Mouse (Mus musculus): ENCODE results near the gene Scg5. TPM values are rescaled to one million over a fixed set of nuclear protein-coding genes. Genes with fewer than 3 reads are reported as not detected.

Gene Scg5
- polyA plus RNA-seq, 1 experiment from 2014 or later: 21.5 TPM

DNA sequence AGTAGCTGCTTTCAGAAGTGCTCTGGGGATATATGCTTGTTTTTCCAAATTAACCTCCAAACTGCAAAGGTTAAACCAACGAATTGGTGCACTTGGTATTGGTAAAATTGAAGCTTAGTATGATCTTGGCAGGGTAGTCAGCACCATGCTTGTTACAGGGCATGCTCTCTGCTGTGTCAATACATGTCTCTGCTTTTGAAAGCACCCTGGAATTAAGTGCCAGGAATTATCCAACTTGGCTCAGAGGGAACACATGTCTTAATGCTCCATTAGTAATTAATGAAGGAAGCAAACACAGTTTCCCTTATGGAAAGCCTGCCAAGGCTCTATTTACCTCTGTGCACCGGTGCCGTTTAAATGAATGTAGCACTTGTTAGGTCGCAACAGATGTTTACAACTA, 33.7 kb downstream of the Scg5 start:
- no peak for DNase-seq (ENCODE audit: low spot score)
- Histone ChIP-seq H3K27me3 (ENCODE audit: low read depth, poor library complexity, severe bottlenecking) (no peaks in the 10 kb centered on the region), H3K27ac (replicated peaks) (no peak overlapping the region), H3K4me1 (no peaks in the 10 kb centered on the region), H3K36me3 (no peaks in the 10 kb centered on the region), H3K4me3 (no peak overlapping the region), H3K9me3 (replicated peaks) (no peaks in the 10 kb centered on the region)
- 79% methylated on average over 4 of the region's 4 CpGs for WGBS

DNA sequence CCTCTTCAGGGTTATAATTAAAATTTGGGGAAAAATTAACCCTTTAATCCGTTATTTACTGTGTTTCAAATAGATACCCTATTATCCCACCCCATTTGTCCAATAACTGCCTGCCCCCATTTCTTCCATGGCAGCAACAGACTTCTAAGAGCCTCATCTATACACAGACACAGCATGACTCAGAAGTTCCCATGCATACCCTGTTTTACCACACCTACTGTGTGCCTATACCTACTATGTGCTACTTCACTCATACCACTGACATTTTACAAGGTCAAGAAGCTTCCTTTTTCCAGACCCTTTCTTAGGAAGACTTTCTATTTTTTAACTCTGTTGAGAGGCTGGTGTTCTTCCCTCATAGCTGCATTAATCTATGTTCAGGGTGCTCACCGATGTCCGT, 35.4 kb downstream of the Scg5 start:
- WGBS: 93% methylated on average over 3 of the region's 3 CpGs
- no peak for DNase-seq (ENCODE audit: low spot score)
- H3K9me3 ChIP-seq (replicated peaks): no peaks in the 10 kb centered on the region
- no peaks in the 10 kb centered on the region for H3K36me3 ChIP-seq
- no peak overlapping the region for H3K4me3 ChIP-seq
- H3K27ac ChIP-seq (replicated peaks): no peak overlapping the region
- no peaks in the 10 kb centered on the region for H3K4me1 ChIP-seq
- no peaks in the 10 kb centered on the region for H3K27me3 ChIP-seq (ENCODE audit: low read depth, poor library complexity, severe bottlenecking)

- H3K27me3 ChIP-seq (ENCODE audit: low read depth, poor library complexity, severe bottlenecking): no peaks in the 10 kb centered on the region
- 94% methylated on average over 4 of the region's 4 CpGs for WGBS
- no peak overlapping the region for H3K27ac ChIP-seq (replicated peaks)
- H3K36me3 ChIP-seq: peaks cover 7% of the 10 kb centered on the region; the same call in 1 of the 2 replicates
- H3K4me1 ChIP-seq: no peaks in the 10 kb centered on the region
- H3K9me3 ChIP-seq (replicated peaks): no peaks in the 10 kb centered on the region
- H3K4me3 ChIP-seq: no peak overlapping the region
- DNase-seq (ENCODE audit: low spot score): no peak
Observed at GRCm38 (mm10) chr2:113788821-113789387, 40.0 kb downstream of the Scg5 start.

- WGBS: 91% methylated on average over 4 of the region's 4 CpGs
- DNase-seq (ENCODE audit: low spot score): no peak
- H3K27me3 ChIP-seq (ENCODE audit: low read depth, poor library complexity, severe bottlenecking): no peaks in the 10 kb centered on the region
- no peaks in the 10 kb centered on the region for H3K9me3 ChIP-seq (replicated peaks)
- no peak overlapping the region for H3K4me3 ChIP-seq
- H3K36me3 ChIP-seq: peaks cover 7% of the 10 kb centered on the region; the same call in 1 of the 2 replicates
- H3K27ac ChIP-seq (replicated peaks): no peak overlapping the region
- no peaks in the 10 kb centered on the region for H3K4me1 ChIP-seq
Observed at GRCm38 (mm10) chr2:113787882-113788281, 41.0 kb downstream of the Scg5 start.

GRCm38 (mm10) chr2:113784851-113785250, 44.1 kb downstream of the Scg5 start:
- 85% methylated on average over 3 of the region's 3 CpGs for WGBS
- no peaks in the 10 kb centered on the region for H3K27me3 ChIP-seq (ENCODE audit: low read depth, poor library complexity, severe bottlenecking)
- H3K4me3 ChIP-seq: no peak overlapping the region
- no peak overlapping the region for H3K27ac ChIP-seq (replicated peaks)
- H3K36me3 ChIP-seq: peaks cover 7% of the 10 kb centered on the region; the same call in 1 of the 2 replicates
- no peaks in the 10 kb centered on the region for H3K4me1 ChIP-seq
- no peak for DNase-seq (ENCODE audit: low spot score)
- no peaks in the 10 kb centered on the region for H3K9me3 ChIP-seq (replicated peaks)

GRCm38 (mm10) chr2:113781521-113781920, 47.4 kb downstream of the Scg5 start:
- Histone ChIP-seq H3K4me3 (no peak overlapping the region), H3K27ac (replicated peaks) (no peak overlapping the region), H3K36me3 (no peaks in the 10 kb centered on the region), H3K27me3 (ENCODE audit: low read depth, poor library complexity, severe bottlenecking) (no peaks in the 10 kb centered on the region), H3K4me1 (no peaks in the 10 kb centered on the region), H3K9me3 (replicated peaks) (no peaks in the 10 kb centered on the region)
- 88% methylated on average over 4 of the region's 4 CpGs for WGBS
- no peak for DNase-seq (ENCODE audit: low spot score)

- 91% methylated on average over 5 of the region's 5 CpGs for WGBS
- H3K36me3 ChIP-seq: no peaks in the 10 kb centered on the region
Observed at GRCm38 (mm10) chr2:113781107-113781506, 47.8 kb downstream of the Scg5 start.

GRCm38 (mm10) chr2:113779336-113779735, 49.6 kb downstream of the Scg5 start:
- H3K36me3 ChIP-seq: no peaks in the 10 kb centered on the region
- no peaks in the 10 kb centered on the region for H3K9me3 ChIP-seq (replicated peaks)
- no peak overlapping the region for H3K27ac ChIP-seq (replicated peaks)
- no peak for DNase-seq (ENCODE audit: low spot score)
- H3K27me3 ChIP-seq (ENCODE audit: low read depth, poor library complexity, severe bottlenecking): no peaks in the 10 kb centered on the region
- WGBS: 87% methylated on average over 3 of the region's 3 CpGs
- H3K4me3 ChIP-seq: no peak overlapping the region
- H3K4me1 ChIP-seq: no peaks in the 10 kb centered on the region

More at GRCm38 (mm10) chr2:113781107-113781506, 47.8 kb downstream of the Scg5 start:
- Histone ChIP-seq H3K27me3 (ENCODE audit: low read depth, poor library complexity, severe bottlenecking) (no peaks in the 10 kb centered on the region), H3K9me3 (replicated peaks) (no peaks in the 10 kb centered on the region), H3K4me1 (no peaks in the 10 kb centered on the region), H3K4me3 (no peak overlapping the region), H3K27ac (replicated peaks) (no peak overlapping the region)
- no peak for DNase-seq (ENCODE audit: low spot score)

DNA sequence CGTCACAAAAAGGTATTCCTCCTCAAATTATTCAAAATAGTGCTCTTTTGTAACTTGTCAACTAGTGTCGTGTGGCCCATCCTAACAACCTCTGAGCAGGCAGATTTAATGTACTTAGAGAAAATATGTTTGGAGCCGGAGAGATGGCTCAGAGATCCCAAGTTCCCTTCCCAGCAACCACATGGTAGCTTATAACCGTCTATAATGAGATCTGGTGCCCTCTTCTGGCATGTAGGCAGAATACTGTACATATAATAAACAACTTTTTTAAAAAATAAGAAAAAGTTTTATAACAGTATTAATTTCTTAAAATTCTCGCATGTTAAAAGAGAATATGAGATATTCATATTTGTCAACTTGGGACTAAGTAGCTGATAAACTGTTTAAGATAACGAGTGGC, 50.9 kb downstream of the Scg5 start:
- no peaks in the 10 kb centered on the region for H3K36me3 ChIP-seq
- no peaks in the 10 kb centered on the region for H3K9me3 ChIP-seq (replicated peaks)
- H3K4me1 ChIP-seq: no peaks in the 10 kb centered on the region
- WGBS: 76% methylated on average over 6 of the region's 6 CpGs
- no peak for DNase-seq (ENCODE audit: low spot score)
- H3K27me3 ChIP-seq (ENCODE audit: low read depth, poor library complexity, severe bottlenecking): no peaks in the 10 kb centered on the region
- H3K4me3 ChIP-seq: no peak overlapping the region
- no peak overlapping the region for H3K27ac ChIP-seq (replicated peaks)

GRCm38 (mm10) chr2:113776297-113776696, 52.6 kb downstream of the Scg5 start:
- H3K4me3 ChIP-seq: no peak overlapping the region
- H3K36me3 ChIP-seq: no peaks in the 10 kb centered on the region
- no peaks in the 10 kb centered on the region for H3K9me3 ChIP-seq (replicated peaks)
- WGBS: 89% methylated on average over 3 of the region's 3 CpGs
- no peaks in the 10 kb centered on the region for H3K27me3 ChIP-seq (ENCODE audit: low read depth, poor library complexity, severe bottlenecking)
- no peak for DNase-seq (ENCODE audit: low spot score)
- H3K27ac ChIP-seq (replicated peaks): no peak overlapping the region
- H3K4me1 ChIP-seq: no peaks in the 10 kb centered on the region

GRCm38 (mm10) chr2:113774150-113774805, 54.6 kb downstream of the Scg5 start:
- 81% methylated on average over 6 of the region's 6 CpGs for WGBS
- no peak for DNase-seq (ENCODE audit: low spot score)
- Histone ChIP-seq H3K4me1 (no peaks in the 10 kb centered on the region), H3K27ac (replicated peaks) (no peak overlapping the region), H3K27me3 (ENCODE audit: low read depth, poor library complexity, severe bottlenecking) (no peaks in the 10 kb centered on the region), H3K36me3 (no peaks in the 10 kb centered on the region), H3K9me3 (replicated peaks) (no peaks in the 10 kb centered on the region), H3K4me3 (no peak overlapping the region)

- Histone ChIP-seq H3K27me3 (ENCODE audit: low read depth, poor library complexity, severe bottlenecking) (no peaks in the 10 kb centered on the region), H3K27ac (replicated peaks) (no peak overlapping the region), H3K36me3 (no peaks in the 10 kb centered on the region), H3K4me3 (no peak overlapping the region), H3K4me1 (no peaks in the 10 kb centered on the region), H3K9me3 (replicated peaks) (no peaks in the 10 kb centered on the region)
- DNase-seq (ENCODE audit: low spot score): no peak
- WGBS: 87% methylated on average over 8 of the region's 8 CpGs
Observed at GRCm38 (mm10) chr2:113768541-113769303, 60.2 kb downstream of the Scg5 start.

DNA sequence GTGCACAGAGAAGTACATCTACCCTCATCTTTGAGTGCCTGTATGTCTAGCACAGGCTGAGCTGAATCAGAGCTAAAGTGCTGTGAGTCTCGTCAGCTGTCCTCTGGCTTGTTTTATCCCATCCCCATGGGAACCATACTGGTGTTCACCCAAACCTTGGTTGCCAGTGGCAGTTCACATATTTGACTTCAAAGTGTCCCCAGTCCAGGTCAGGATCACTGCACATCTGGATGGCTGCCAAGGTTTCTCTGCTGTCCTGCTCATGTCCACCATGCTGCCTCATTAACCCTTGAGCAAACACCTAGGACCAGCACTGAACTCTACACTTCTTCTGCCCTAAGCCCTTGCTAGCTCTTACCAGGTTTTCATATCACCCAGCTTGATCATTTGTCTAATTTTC, 63.0 kb downstream of the Scg5 start:
- 79% methylated on average over 1 of the region's 1 CpGs for WGBS
- Histone ChIP-seq H3K9me3 (replicated peaks) (no peaks in the 10 kb centered on the region), H3K36me3 (no peaks in the 10 kb centered on the region), H3K27ac (replicated peaks) (no peak overlapping the region), H3K4me3 (no peak overlapping the region), H3K4me1 (no peaks in the 10 kb centered on the region), H3K27me3 (ENCODE audit: low read depth, poor library complexity, severe bottlenecking) (peaks cover 4% of the 10 kb centered on the region)
- no peak for DNase-seq (ENCODE audit: low spot score)
